Mouse (Mus musculus) CD4-positive, CD25-positive, alpha-beta regulatory T cell, adult 9 weeks (primary cell): ENCODE data around the gene Hexb. TPM values are rescaled to one million over a fixed set of nuclear protein-coding genes. Genes with fewer than 3 reads are reported as not detected.

Source experiments
- polyA plus RNA-seq: library from polyadenylated mRNA; unstranded; fragments of 100-300 nt; shearing (Covaris generic); gene quantifications from one replicate; pipeline ENCODE4 v1.2.1, GENCODE M21; 2017

Hexb gene
- 71.7 TPM for polyA plus RNA-seq

DNA sequence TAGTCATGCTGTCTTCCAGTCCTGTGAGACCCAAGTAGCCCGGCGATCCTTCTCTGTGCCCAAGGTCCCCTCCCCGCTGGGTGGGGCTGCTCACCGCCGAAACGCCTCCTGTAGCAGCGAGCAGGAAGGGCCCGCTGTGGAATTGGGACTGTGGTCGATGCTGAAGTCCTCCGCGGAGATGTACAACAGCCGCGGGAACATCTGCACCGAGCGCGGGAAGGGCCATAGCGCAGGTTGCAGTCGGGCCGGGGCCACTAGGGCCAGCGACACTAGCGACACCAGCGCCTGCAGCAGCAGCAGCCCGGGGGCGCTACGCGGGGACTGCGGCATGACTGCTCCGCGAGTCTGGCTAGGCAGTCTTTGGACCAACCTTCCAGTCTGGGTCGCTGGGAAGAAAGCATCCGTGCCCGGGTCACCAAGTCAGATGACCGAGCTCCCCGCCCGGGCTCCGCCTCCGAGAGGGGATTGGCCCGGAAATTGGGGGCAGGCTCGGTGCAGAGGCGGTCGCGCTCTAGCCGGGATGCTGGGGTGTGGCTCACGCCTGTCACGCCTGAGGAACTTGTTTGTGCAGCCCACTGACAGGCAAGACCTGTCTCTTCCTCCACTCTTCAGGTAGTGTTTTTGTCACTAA is at the start of gene Hexb:
TSS of gene Hexb (minus strand) at position 426 of the 631 bp plus-strand sequence.

DNA sequence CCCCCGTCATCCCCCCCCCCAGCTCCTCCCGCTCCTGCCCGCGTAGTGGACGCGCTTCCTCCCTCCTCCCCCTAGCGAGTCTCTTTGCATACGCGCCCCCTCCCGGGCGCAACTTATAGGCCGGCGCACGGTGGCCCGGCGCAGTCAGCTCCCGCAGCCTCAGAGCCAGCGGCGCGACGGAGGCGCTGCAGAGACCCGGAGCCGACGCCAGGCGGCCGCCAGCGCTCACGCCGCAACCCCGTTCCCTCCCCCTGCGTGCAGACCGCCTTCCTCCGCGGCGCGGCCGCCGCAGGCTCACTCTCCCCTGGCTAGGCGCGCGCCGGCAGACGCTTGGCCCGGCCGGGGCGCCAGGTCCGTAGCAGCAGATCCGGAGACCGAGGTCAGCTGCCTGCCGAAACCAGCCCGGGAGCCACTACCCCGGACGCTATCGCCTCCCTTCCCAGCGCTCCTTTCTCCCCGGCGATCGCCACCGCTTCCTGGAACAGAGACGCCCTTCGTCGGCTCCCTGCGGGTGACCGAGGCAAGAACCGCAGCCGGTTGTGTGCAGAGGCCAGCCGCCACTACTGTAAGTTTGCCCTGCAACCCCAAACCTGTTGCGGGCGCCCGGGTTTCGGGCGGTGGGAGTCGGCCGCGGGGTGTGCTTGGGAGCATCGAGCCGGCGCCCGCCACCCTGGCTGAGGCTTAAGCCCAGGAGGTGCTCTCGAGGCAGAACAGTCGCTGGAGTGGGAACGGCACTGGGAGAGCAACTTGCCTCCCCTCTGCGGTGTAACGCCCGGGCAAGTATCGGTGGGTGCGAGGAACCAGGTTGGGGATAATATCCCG is 43.0 kb upstream of the Hexb start, which contains the start of gene Enc1:
TSS of gene Enc1 (plus strand) at position 141 of the 822 bp plus-strand sequence.

DNA sequence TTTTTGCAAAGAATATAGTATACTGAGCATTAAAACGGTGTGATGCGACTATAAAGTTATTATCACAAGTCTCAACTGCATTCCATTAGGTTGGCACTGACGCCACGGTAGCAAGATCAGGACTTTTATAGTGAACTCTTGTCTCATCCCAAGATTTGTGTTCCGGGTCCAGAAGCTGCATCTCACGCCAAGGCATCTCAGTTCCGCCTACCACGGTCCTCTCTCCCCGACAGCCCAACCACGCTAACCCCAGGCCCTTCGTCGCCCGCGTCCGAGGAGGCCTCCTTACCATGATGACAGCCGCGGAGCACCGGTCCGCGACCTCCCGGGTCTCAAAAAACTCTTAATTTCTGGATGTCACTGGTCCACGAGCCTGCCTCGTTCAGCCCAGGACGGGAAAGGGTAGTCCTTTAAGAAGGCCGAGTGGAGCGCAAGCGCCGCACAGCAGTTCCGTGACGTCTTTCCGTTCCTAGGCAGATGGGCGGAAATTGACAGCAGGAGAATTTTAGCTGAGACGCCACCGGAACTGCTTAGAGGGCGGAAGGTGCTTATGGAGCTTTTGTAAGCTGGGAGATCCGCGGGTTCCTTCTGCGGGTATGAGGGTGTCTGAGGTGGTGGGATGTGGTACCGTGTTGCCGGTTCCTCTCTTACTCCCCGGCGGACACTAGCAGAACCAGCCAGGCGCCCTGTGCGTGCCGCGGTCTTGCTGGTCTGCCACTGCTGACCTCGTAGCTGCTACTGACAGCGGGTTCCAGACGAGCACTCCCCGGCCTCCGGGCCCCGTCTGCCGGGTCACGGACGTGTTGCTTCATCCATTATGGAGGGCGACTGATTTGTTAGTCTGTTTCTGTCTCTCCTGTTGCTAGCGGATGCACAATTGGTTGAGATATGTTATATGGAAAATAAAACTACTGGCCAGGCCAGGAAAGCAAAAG is 60.4 kb downstream of the Hexb start, which contains the start of the genes Gfm2 and Nsa2:
TSS of gene Gfm2 (plus strand) at position 472 of the 935 bp plus-strand sequence.
TSS of gene Nsa2 (minus strand) at position 472 of the 935 bp plus-strand sequence.

Other genes with a start within 250 kb of the Hexb start
- gene 1700029F12Rik, start 164.0 kb downstream of the Hexb start, polyA plus RNA-seq, result not detected
- gene Fam169a, start 131.1 kb downstream of the Hexb start, polyA plus RNA-seq, result 0.35 TPM
- 5.6 TPM for gene Gm6169, start 99.1 kb downstream of the Hexb start, polyA plus RNA-seq
- 50.4 TPM for gene Gfm2, start 60.4 kb downstream of the Hexb start, polyA plus RNA-seq
- gene Nsa2, start 60.4 kb downstream of the Hexb start, polyA plus RNA-seq, result 103 TPM
- 0.32 TPM for gene Enc1, start 42.7 kb upstream of the Hexb start, polyA plus RNA-seq